Mouse (Mus musculus) adrenal gland, postnatal 10 days (tissue): ENCODE data around the gene Inava. TPM values are rescaled to one million over a fixed set of nuclear protein-coding genes. Genes with fewer than 3 reads are reported as not detected.

Experiments
- total RNA-seq, 2 experiments: library from RNA; stranded (reverse); gene quantifications; 2 replicates each; pipeline ENCODE4 v1.2.3; 2021

Gene Inava
- total RNA-seq, 2 experiments from 2014 or later = 0.30 TPM; not detected in 1

Other genes starting within 250 kb of the Inava start
- 1 to 10 TPM in 1 of 2 experiments, under 1 TPM in 1; 0.82 to 3.3 TPM for gene Igfn1, start 227.9 kb downstream of the Inava start, total RNA-seq
- 10 to 100 TPM; 38.2 to 40.0 TPM for gene Tmem9, start 226.1 kb downstream of the Inava start, total RNA-seq
- not detected for gene Ascl5, start 183.5 kb downstream of the Inava start, total RNA-seq
- gene Cacna1s, start 181.5 kb downstream of the Inava start, total RNA-seq = 10 to 100 TPM in 1 of 2 experiments, 1 to 10 TPM in 1; 8.6 to 30.5 TPM
- gene Kif21b, start 102.9 kb downstream of the Inava start, total RNA-seq = 1 to 10 TPM; 4.0 to 5.0 TPM
- gene Mroh3, start 21.4 kb downstream of the Inava start, total RNA-seq = not detected
- gene Gpr25, start 26.6 kb upstream of the Inava start, total RNA-seq = not detected
- gene Camsap2, start 111.8 kb upstream of the Inava start, total RNA-seq = 10 to 100 TPM; 46.6 to 48.1 TPM
- 10 to 100 TPM; 16.6 to 17.5 TPM for gene Ddx59, start 181.0 kb upstream of the Inava start, total RNA-seq
- gene Kif14, start 232.1 kb upstream of the Inava start, total RNA-seq = 1 to 10 TPM; 3.1 to 4.9 TPM